Mouse (Mus musculus) activated CD4-positive, CD25-positive, alpha-beta regulatory T cell (primary cell): Measurements from ENCODE around the gene Cblc. TPM values are rescaled to one million over a fixed set of nuclear protein-coding genes. Genes with fewer than 3 reads are reported as not detected.

Experiments used
- polyA plus RNA-seq, 2 experiments: library from polyadenylated mRNA; unstranded; fragments of 100-300 nt; shearing (Covaris generic); gene quantifications; one replicate each; pipeline ENCODE4 v1.2.1; 2017

Gene Cblc
- polyA plus RNA-seq, result 1 to 10 TPM in 1 of 2 experiments, not detected in 1; 1.4 TPM

GRCm38 (mm10) chr7:19796697-19797588 is at the start of gene Cblc:
Gene Cblc, minus strand, starts transcription at chr7:19796809.

GRCm38 (mm10) chr7:19822604-19823058 is 26.0 kb upstream of the Cblc start, which contains the start of gene Bcl3:
Gene Bcl3, minus strand, starts transcription at chr7:19822770.

GRCm38 (mm10) chr7:19770984-19771391 is 25.6 kb downstream of the Cblc start, which contains the start of gene Bcam:
Gene Bcam, minus strand, starts transcription at chr7:19771016.

GRCm38 (mm10) chr7:19750217-19751069 is 46.2 kb downstream of the Cblc start, which contains the start of gene Nectin2:
Gene Nectin2, minus strand, starts transcription at chr7:19750483.

Other genes starting within 250 kb of the Cblc start
- gene Ppp1r37, start 233.7 kb downstream of the Cblc start, polyA plus RNA-seq, result 10 to 100 TPM; 12.9 to 14.4 TPM
- gene Zfp296, start 219.5 kb downstream of the Cblc start, polyA plus RNA-seq, result 1 to 10 TPM; 1.1 to 2.9 TPM
- gene Gemin7, start 219.2 kb downstream of the Cblc start, polyA plus RNA-seq, result 100 to 1,000 TPM; 115 to 131 TPM
- gene Clasrp, start 192.3 kb downstream of the Cblc start, polyA plus RNA-seq, result 10 to 100 TPM; 49.2 to 49.9 TPM
- 10 to 100 TPM; 76.1 to 91.6 TPM for gene Relb, start 167.4 kb downstream of the Cblc start, polyA plus RNA-seq
- 100 to 1,000 TPM; 114 to 162 TPM for gene Clptm1, start 131.8 kb downstream of the Cblc start, polyA plus RNA-seq
- gene Apoc2, start 118.9 kb downstream of the Cblc start, polyA plus RNA-seq, result under 1 TPM in 1 of 2 experiments, not detected in 1; 0.38 TPM
- gene Gm44805, start 115.4 kb downstream of the Cblc start, polyA plus RNA-seq, result not detected
- under 1 TPM in 1 of 2 experiments, not detected in 1; 0.53 TPM for gene Apoc4, start 115.3 kb downstream of the Cblc start, polyA plus RNA-seq
- 1 to 10 TPM in 1 of 2 experiments, under 1 TPM in 1; 0.67 to 3.8 TPM for gene Apoc1, start 104.1 kb downstream of the Cblc start, polyA plus RNA-seq
- 10 to 100 TPM; 30.0 to 92.3 TPM for gene Apoe, start 97.6 kb downstream of the Cblc start, polyA plus RNA-seq
- 100 to 1,000 TPM in 1 of 2 experiments, 10 to 100 TPM in 1; 61.9 to 105 TPM for gene Tomm40, start 81.4 kb downstream of the Cblc start, polyA plus RNA-seq
- 1 to 10 TPM in 1 of 2 experiments, under 1 TPM in 1; 0.47 to 1.9 TPM for gene Nectin2, start 46.3 kb downstream of the Cblc start, polyA plus RNA-seq
- gene Bcam, start 25.8 kb downstream of the Cblc start, polyA plus RNA-seq, result 1 to 10 TPM; 5.2 to 5.4 TPM
- gene Bcl3, start 26.0 kb upstream of the Cblc start, polyA plus RNA-seq, result 100 to 1,000 TPM; 131 to 135 TPM
- gene Gm19345, start 55.2 kb upstream of the Cblc start, polyA plus RNA-seq, result under 1 TPM; 0.20 to 0.81 TPM
- 1 to 10 TPM in 1 of 2 experiments, under 1 TPM in 1; 0.48 to 1.1 TPM for gene Ceacam16, start 64.5 kb upstream of the Cblc start, polyA plus RNA-seq
- gene Ceacam19, start 91.2 kb upstream of the Cblc start, polyA plus RNA-seq, result not detected
- gene Pvr, start 124.4 kb upstream of the Cblc start, polyA plus RNA-seq, result 10 to 100 TPM; 31.2 to 36.7 TPM
- 10 to 100 TPM; 33.0 to 37.6 TPM for gene Igsf23, start 153.9 kb upstream of the Cblc start, polyA plus RNA-seq
- gene Ceacam20, start 168.6 kb upstream of the Cblc start, polyA plus RNA-seq, result not detected
- under 1 TPM in 1 of 2 experiments, not detected in 1; 0.44 TPM for gene Nlrp9b, start 194.7 kb upstream of the Cblc start, polyA plus RNA-seq